Comparison of ENCODE assay signal across 8 mouse cellular contexts in genomic region chr7:45813787-45814779, GRCm38 (mm10). TPM values are rescaled to one million over a fixed set of nuclear protein-coding genes. Genes with fewer than 3 reads are reported as not detected.
DNase-seq lines count a peak whose midpoint lies in the region; ATAC-seq and TF ChIP-seq lines count a peak whose summit lies in the region.

Gene Cyth2, minus strand, starts transcription at chr7:45814581.

- peak within 1 kb of the TSS; percentile 88 for H3K4me2 ChIP-seq in embryonic facial prominence, embryonic 13.5 days
- H3K4me2 ChIP-seq in limb, embryonic 12.5 days: peak within 1 kb of the TSS; percentile 79
- peak within 1 kb of the TSS; percentile 74 for H3K4me2 ChIP-seq in midbrain, embryonic 15.5 days

- peaks cover 39% of the 10 kb centered on the region for H3K36me3 ChIP-seq in embryonic facial prominence, embryonic 13.5 days
- H3K36me3 ChIP-seq in kidney, adult 2 months (ENCODE audit: control insufficient read depth, insufficient read depth, low read length): no peaks in the 10 kb centered on the region; the same call in none of the 2 replicates
- peaks cover 39% of the 10 kb centered on the region for H3K36me3 ChIP-seq in limb, embryonic 12.5 days
- H3K36me3 ChIP-seq in midbrain, embryonic 15.5 days (replicated peaks): peaks cover 31% of the 10 kb centered on the region
- H3K36me3 ChIP-seq in spleen, adult 2 months (ENCODE audit: control insufficient read depth, insufficient read depth, low read length): peaks cover 32% of the 10 kb centered on the region

- peaks cover 27% of the 10 kb centered on the region for H3K4me1 ChIP-seq in embryonic facial prominence, embryonic 13.5 days
- H3K4me1 ChIP-seq in kidney, adult 2 months (ENCODE audit: control insufficient read depth, insufficient read depth, low read length): no peaks in the 10 kb centered on the region; the same call in 1 of the 2 replicates
- peaks cover 26% of the 10 kb centered on the region for H3K4me1 ChIP-seq in limb, embryonic 12.5 days (replicated peaks)
- peaks cover 33% of the 10 kb centered on the region for H3K4me1 ChIP-seq in midbrain, embryonic 15.5 days
- H3K4me1 ChIP-seq in spleen, adult 2 months (ENCODE audit: control insufficient read depth, insufficient read depth, insufficient read length): peaks cover 4% of the 10 kb centered on the region; the same call in 1 of the 2 replicates

- H3K9me3 ChIP-seq in embryonic facial prominence, embryonic 13.5 days: no peaks in the 10 kb centered on the region
- H3K9me3 ChIP-seq in limb, embryonic 12.5 days: no peaks in the 10 kb centered on the region
- no peaks in the 10 kb centered on the region for H3K9me3 ChIP-seq in midbrain, embryonic 15.5 days

- TF ChIP-seq POLR2A in kidney, adult 2 months (IDR thresholded peaks at IDR 0.05; ENCODE audit: low read depth, low read length): no peak
- peak; percentile 48 for TF ChIP-seq POLR2A in spleen, adult 2 months (IDR thresholded peaks at IDR 0.05; ENCODE audit: low read depth, low read length)

- WGBS in embryonic facial prominence, embryonic 13.5 days: under 1% methylated on average over 63 of the region's 92 CpGs
- WGBS in kidney, adult 2 months: under 1% methylated on average over 86 of the region's 92 CpGs
- WGBS in limb, embryonic 12.5 days: under 1% methylated on average over 88 of the region's 92 CpGs
- under 1% methylated on average over 65 of the region's 92 CpGs for WGBS in midbrain, embryonic 15.5 days
- WGBS in spleen, adult 2 months: under 1% methylated on average over 80 of the region's 92 CpGs

- peak within 1 kb of the TSS; percentile 93 for H3K4me3 ChIP-seq in embryonic facial prominence, embryonic 13.5 days
- H3K4me3 ChIP-seq in kidney, adult 2 months (ENCODE audit: insufficient read depth, low read depth, low read length): peak within 1 kb of the TSS; percentile 92
- H3K4me3 ChIP-seq in limb, embryonic 12.5 days (replicated peaks): peak within 1 kb of the TSS; percentile 97
- H3K4me3 ChIP-seq in midbrain, embryonic 15.5 days: peak within 1 kb of the TSS; percentile 95
- peak within 1 kb of the TSS; percentile 76 for H3K4me3 ChIP-seq in spleen, adult 2 months (ENCODE audit: extremely low read depth, insufficient read depth, insufficient read length)

- peak within 1 kb of the TSS; percentile 100 for H3K9ac ChIP-seq in embryonic facial prominence, embryonic 13.5 days
- H3K9ac ChIP-seq in limb, embryonic 12.5 days (replicated peaks): peak within 1 kb of the TSS; percentile 99
- peak within 1 kb of the TSS; percentile 99 for H3K9ac ChIP-seq in midbrain, embryonic 15.5 days

- no peaks in the 10 kb centered on the region for H3K27me3 ChIP-seq in embryonic facial prominence, embryonic 13.5 days
- H3K27me3 ChIP-seq in kidney, adult 2 months (replicated peaks; ENCODE audit: control insufficient read depth, insufficient read depth, low read length): no peaks in the 10 kb centered on the region
- H3K27me3 ChIP-seq in limb, embryonic 12.5 days: peaks cover 4% of the 10 kb centered on the region
- no peaks in the 10 kb centered on the region for H3K27me3 ChIP-seq in midbrain, embryonic 15.5 days (replicated peaks)
- H3K27me3 ChIP-seq in spleen, adult 2 months (ENCODE audit: control insufficient read depth, insufficient read depth, low read length): no peaks in the 10 kb centered on the region

- no peak for TF ChIP-seq CTCF in kidney, adult 2 months (conservative IDR thresholded peaks at IDR 0.05; ENCODE audit: insufficient read depth, insufficient read length, low read depth, low read length)
- no peak for TF ChIP-seq CTCF in spleen, adult 2 months (IDR thresholded peaks at IDR 0.05; ENCODE audit: extremely low read depth, insufficient read depth, insufficient read length, insufficient replicate concordance)

- peak; percentile 98 for ATAC-seq in embryonic facial prominence, embryonic 13.5 days (ENCODE audit: insufficient number of reproducible peaks, insufficient read depth, low FRiP score, low TSS enrichment, low read depth)
- ATAC-seq in limb, embryonic 12.5 days (ENCODE audit: insufficient number of reproducible peaks, insufficient read depth, low FRiP score, low TSS enrichment, low read depth): peak; percentile 98
- ATAC-seq in midbrain, embryonic 15.5 days (replicated peaks): peak; percentile 99

- peak within 1 kb of the TSS; percentile 99 for H3K27ac ChIP-seq in embryonic facial prominence, embryonic 13.5 days
- peak within 1 kb of the TSS; percentile 79 for H3K27ac ChIP-seq in kidney, adult 2 months (ENCODE audit: insufficient read depth, low read depth, low read length)
- peak within 1 kb of the TSS; percentile 100 for H3K27ac ChIP-seq in limb, embryonic 12.5 days
- peak within 1 kb of the TSS; percentile 100 for H3K27ac ChIP-seq in midbrain, embryonic 15.5 days
- H3K27ac ChIP-seq in spleen, adult 2 months (ENCODE audit: insufficient read depth, low read length): peak within 1 kb of the TSS; percentile 96

- peak; percentile 95 for DNase-seq in 3134 (ENCODE audit: extremely low read depth, insufficient read length, low spot score)
- peak; percentile 98 for DNase-seq in adrenal gland, postnatal 36 days
- DNase-seq in heart, adult 18-20 months: peak; percentile 99 to 100
- DNase-seq in kidney, adult 2 months: peak; percentile 100
- peak; percentile 99 to 100 for DNase-seq in spleen, adult 2 months (ENCODE audit: low read depth in 1 of 2, low spot score in 2 of 2)

RNA-seq across cellular contexts. Expression of gene Cyth2, which starts in this region (rescaled TPM):
- 100 to 1,000 TPM; 121 to 125 TPM for total RNA-seq in adrenal gland, postnatal 36 days (2021)
- polyA plus RNA-seq in embryonic facial prominence, embryonic 13.5 days (2015; fragmentation: Nextera tagmentation; extraction: Ambion mirVana): 133 and 138 TPM in 2 replicates
- total RNA-seq in heart, adult 18-20 months (2021): 10 to 100 TPM; 65.8 to 68.9 TPM
- polyA plus RNA-seq in kidney, adult 2 months (2012; rRNA removed): 43.3 and 44.7 TPM in 2 replicates
- polyA plus RNA-seq in limb, embryonic 12.5 days (2016; fragmentation: Nextera tagmentation; extraction: Ambion mirVana): 171 and 175 TPM in 2 replicates
- 329 and 334 TPM in 2 replicates for polyA plus RNA-seq in midbrain, embryonic 15.5 days (2015; fragmentation: Nextera tagmentation; extraction: Ambion mirVana)
- 21.6 and 21.7 TPM in 2 replicates for polyA plus RNA-seq in spleen, adult 2 months (2012; rRNA removed)

Comparison
In these comparisons a context has a peak if more than half of its experiments do, and no peak if none do; other contexts are left out.
1. Peak in every context shown above with its lines: DNase-seq, ATAC-seq, H3K4me3 ChIP-seq and H3K27ac ChIP-seq.